Mouse (Mus musculus) testis, adult 2 months (tissue): ENCODE data around the gene Stat3.

Experiments
- CTCF ChIP-seq: fragments of 200-500 bp; IDR thresholded peaks from 2 replicates; pipeline ENCODE4 v1.5.1; 2012; ENCODE audit warnings: low read depth, mild to moderate bottlenecking, inconsistent platforms, low read length, moderate library complexity; ENCODE audit not compliant: control insufficient read depth, insufficient read depth, insufficient replicate concordance
- POLR2A ChIP-seq: fragments of 200-500 bp; IDR thresholded peaks from 2 replicates; pipeline ENCODE4 v1.6.1; 2012; ENCODE audit warnings: low read depth, mild to moderate bottlenecking, inconsistent platforms, low read length, moderate library complexity; ENCODE audit not compliant: control insufficient read depth

- peak; percentile 72; the same call in 1 of the 2 replicates for TF ChIP-seq CTCF
- TF ChIP-seq POLR2A, result no peak
These were observed 17.9 kb upstream of the Stat3 start for GRCm38 (mm10) chr11:100957244-100957643.
